Mouse (Mus musculus) midbrain, embryonic 16.5 days (tissue): ENCODE data around the gene Naglu. TPM values are rescaled to one million over a fixed set of nuclear protein-coding genes. Genes with fewer than 3 reads are reported as not detected.

Experiments used
- ATAC-seq: fragments of 200-750 bp; cut with Nextera tagmentation; 2 replicates; pipeline ENCODE4 v1.8.0; 2017; ENCODE audit warnings: moderate TSS enrichment
- H3K27ac ChIP-seq: fragments of 300-500 bp; sonication (generic); 2 replicates; pipeline ENCODE4 v1.5.1; 2014; ENCODE audit warnings: mild to moderate bottlenecking, low read length, mixed read lengths
- H3K27me3 ChIP-seq: fragments of 300-500 bp; sonication (generic); 2 replicates; pipeline ENCODE4 v1.6.1; 2014; ENCODE audit warnings: low read depth, low read length, mixed read lengths; ENCODE audit not compliant: control insufficient read depth, insufficient read depth
- H3K36me3 ChIP-seq: fragments of 300-500 bp; sonication (generic); 2 replicates; pipeline ENCODE4 v1.6.1; 2014; ENCODE audit warnings: mild to moderate bottlenecking, low read length, moderate library complexity, mixed read lengths; ENCODE audit not compliant: control insufficient read depth, insufficient read depth
- H3K4me1 ChIP-seq: fragments of 300-500 bp; sonication (generic); 2 replicates; pipeline ENCODE4 v1.6.1; 2014; ENCODE audit warnings: mild to moderate bottlenecking, low read length, mixed read lengths; ENCODE audit not compliant: control insufficient read depth, insufficient read depth
- H3K4me2 ChIP-seq: fragments of 300-500 bp; sonication (generic); 2 replicates; pipeline ENCODE4 v1.6.1; 2014; ENCODE audit warnings: mild to moderate bottlenecking, low read length, mixed read lengths
- H3K4me3 ChIP-seq: fragments of 300-500 bp; sonication (generic); 2 replicates; pipeline ENCODE4 v1.5.1; 2014; ENCODE audit warnings: low read depth, mild to moderate bottlenecking, low read length, moderate library complexity, mixed read lengths
- H3K9ac ChIP-seq: fragments of 300-500 bp; sonication (generic); 2 replicates; pipeline ENCODE4 v1.6.1; 2014; ENCODE audit warnings: low read depth, low read length, mixed read lengths
- H3K9me3 ChIP-seq: fragments of 300-500 bp; sonication (generic); replicated peaks from 2 replicates; pipeline ENCODE4 v1.6.1; 2014; ENCODE audit warnings: mild to moderate bottlenecking, low read length, mixed read lengths; ENCODE audit not compliant: control insufficient read depth, poor library complexity, severe bottlenecking
- WGBS: fragments of 180-500 bp; shearing (Covaris S2); extraction: QIAGEN DNeasy Blood & Tissue Kit; methylation state at CpG from one replicate; pipeline ENCODE4 v1.1.7; 2014; 5-methylcytosine and 5-hydroxymethylcytosine counted together
- polyA plus RNA-seq: library from polyadenylated mRNA; unstranded; fragments of >200 nt; fragmentation: Nextera tagmentation; extraction: Ambion mirVana; gene quantifications from 2 replicates; pipeline ENCODE4 v1.2.1, GENCODE M21; 2015

The Naglu gene
- polyA plus RNA-seq, 1 experiment from 2014 or later, result 14.2 TPM

DNA sequence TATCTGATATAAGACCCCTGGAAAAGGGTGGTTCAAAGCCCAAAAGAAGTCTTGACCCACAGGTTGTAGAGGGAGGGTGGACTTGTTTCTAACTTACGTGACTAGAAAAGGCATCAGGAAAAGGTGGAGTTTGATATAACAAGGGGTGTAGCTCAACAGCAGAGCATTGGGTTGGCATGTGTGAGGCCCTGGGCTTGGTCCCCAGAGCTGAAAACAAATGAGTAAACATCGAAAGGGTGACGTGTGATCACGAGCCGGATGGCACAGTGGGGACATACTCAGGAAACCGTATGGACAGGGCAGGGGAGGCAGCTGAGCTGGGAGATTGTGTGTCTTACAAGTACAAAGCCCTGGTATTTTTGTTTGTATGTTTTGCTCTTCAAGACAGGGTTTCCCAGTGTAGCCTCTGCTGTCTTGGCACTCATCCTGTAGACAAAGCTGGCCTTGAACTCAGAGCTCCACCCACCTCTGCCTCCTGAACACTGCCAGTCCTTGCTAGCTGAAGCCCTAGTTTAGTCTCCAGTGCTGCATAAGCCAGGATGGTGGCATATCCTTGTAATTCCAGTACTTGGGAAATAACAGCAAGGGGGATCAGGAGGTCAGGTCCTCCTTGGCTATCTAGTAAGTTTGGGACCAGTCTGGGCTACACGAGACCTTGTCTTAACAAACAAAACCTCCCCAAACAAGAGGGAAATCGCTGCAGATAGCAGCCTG, 35.0 kb upstream of the Naglu start:
- ATAC-seq, result no peak
- H3K4me1 ChIP-seq, result no peaks in the 10 kb centered on the region
- H3K27ac ChIP-seq, result no peak overlapping the region
- no peaks in the 10 kb centered on the region for H3K27me3 ChIP-seq
- no peak overlapping the region for H3K4me3 ChIP-seq
- WGBS, result 96% methylated on average over 8 of the region's 8 CpGs
- no peak overlapping the region for H3K4me2 ChIP-seq
- H3K36me3 ChIP-seq, result peaks cover 60% of the 10 kb centered on the region
- no peaks in the 10 kb centered on the region for H3K9me3 ChIP-seq
- H3K9ac ChIP-seq, result no peak overlapping the region

- Histone ChIP-seq H3K27me3 (no peaks in the 10 kb centered on the region), H3K4me3 (no peak overlapping the region), H3K9ac (no peak overlapping the region), H3K36me3 (peaks cover 59% of the 10 kb centered on the region), H3K4me1 (no peaks in the 10 kb centered on the region), H3K4me2 (no peak overlapping the region), H3K9me3 (no peaks in the 10 kb centered on the region), H3K27ac (no peak overlapping the region)
- no peak for ATAC-seq
- 83% methylated on average over 4 of the region's 4 CpGs for WGBS
These were observed 34.5 kb upstream of the Naglu start for GRCm38 (mm10) chr11:101035328-101035695.

DNA sequence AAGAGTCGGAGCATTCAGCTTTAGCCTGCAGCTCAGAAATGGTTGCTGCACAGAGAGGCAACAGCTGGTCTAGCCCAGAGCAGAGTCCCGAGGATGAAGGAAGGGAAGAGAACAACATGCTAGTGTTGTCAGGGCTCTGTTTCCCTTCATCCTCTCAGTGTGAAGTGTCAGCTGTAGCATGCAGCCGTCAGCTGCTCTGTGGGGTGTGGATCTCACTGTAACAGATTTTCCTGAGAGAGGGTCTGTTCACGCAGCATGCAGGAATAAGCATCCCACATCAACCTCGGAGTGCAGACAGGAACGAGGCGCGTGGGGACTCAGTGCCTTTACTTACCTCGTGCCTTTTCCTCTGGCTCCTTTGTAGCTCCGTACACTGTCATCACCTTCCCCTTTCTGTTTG, 32.0 kb upstream of the Naglu start:
- Histone ChIP-seq H3K4me2 (no peak overlapping the region), H3K4me3 (no peak overlapping the region), H3K27me3 (no peaks in the 10 kb centered on the region), H3K9me3 (no peaks in the 10 kb centered on the region), H3K9ac (no peak overlapping the region), H3K4me1 (no peaks in the 10 kb centered on the region), H3K27ac (no peak overlapping the region), H3K36me3 (peaks cover 46% of the 10 kb centered on the region)
- ATAC-seq, result no peak
- 87% methylated on average over 10 of the region's 10 CpGs for WGBS

DNA sequence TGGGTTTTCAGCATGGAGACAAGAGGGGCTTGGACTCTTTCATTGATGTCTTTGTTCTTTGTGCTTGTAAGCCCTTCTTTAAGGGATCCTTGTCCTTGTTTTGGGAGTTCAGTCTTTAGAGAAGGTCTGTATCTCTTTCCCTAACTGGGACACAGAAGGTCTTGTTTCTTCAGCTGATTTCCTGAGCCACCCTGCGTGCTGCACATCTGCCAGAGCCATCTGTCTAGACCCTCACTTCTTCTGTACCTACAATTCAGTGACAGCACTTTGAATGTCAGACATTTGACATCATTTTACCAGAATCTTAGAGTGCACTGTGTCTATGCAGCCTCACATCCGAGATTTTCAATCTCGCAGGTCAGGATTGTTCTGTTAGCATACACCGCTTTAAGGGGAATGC, 24.0 kb upstream of the Naglu start:
- 94% methylated on average over 4 of the region's 4 CpGs for WGBS
- Histone ChIP-seq H3K4me3 (no peak overlapping the region), H3K9me3 (no peaks in the 10 kb centered on the region), H3K27me3 (no peaks in the 10 kb centered on the region), H3K4me2 (no peak overlapping the region), H3K27ac (no peak overlapping the region), H3K36me3 (peaks cover 30% of the 10 kb centered on the region), H3K4me1 (no peaks in the 10 kb centered on the region), H3K9ac (no peak overlapping the region)
- ATAC-seq, result no peak

DNA sequence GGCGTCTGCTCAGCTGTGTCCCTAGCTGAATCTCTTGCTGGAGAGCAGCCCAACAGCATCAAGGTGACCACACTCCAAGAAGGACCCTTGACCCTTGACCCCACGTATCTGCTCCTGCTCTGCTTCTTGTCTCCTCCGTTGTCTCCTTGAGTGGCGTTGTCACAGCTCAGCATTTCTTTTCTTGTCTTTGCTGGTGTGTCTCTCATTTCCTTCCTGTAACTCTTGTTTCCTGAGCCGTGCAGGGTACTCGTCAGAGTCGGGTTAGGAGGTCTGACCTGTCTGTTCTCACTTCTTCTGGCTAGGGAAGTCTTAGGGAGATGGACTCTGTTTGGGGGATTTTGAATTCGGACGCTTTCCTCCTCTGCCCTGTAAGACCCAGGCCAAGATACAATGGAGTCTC, 23.4 kb upstream of the Naglu start:
- no peak overlapping the region for H3K4me2 ChIP-seq
- no peak overlapping the region for H3K27ac ChIP-seq
- peaks cover 28% of the 10 kb centered on the region for H3K36me3 ChIP-seq
- no peak overlapping the region for H3K9ac ChIP-seq
- no peak for ATAC-seq
- no peaks in the 10 kb centered on the region for H3K4me1 ChIP-seq
- H3K4me3 ChIP-seq, result no peak overlapping the region
- no peaks in the 10 kb centered on the region for H3K27me3 ChIP-seq
- WGBS, result 75% methylated on average over 9 of the region's 9 CpGs
- H3K9me3 ChIP-seq, result no peaks in the 10 kb centered on the region

- Histone ChIP-seq H3K4me1 (no peaks in the 10 kb centered on the region), H3K27ac (no peak overlapping the region), H3K4me2 (no peak overlapping the region), H3K36me3 (peaks cover 30% of the 10 kb centered on the region), H3K4me3 (no peak overlapping the region), H3K9me3 (no peaks in the 10 kb centered on the region), H3K27me3 (no peaks in the 10 kb centered on the region), H3K9ac (no peak overlapping the region)
- no peak for ATAC-seq
- WGBS, result 85% methylated on average over 3 of the region's 3 CpGs
These were observed 22.3 kb upstream of the Naglu start for GRCm38 (mm10) chr11:101047502-101047901.

GRCm38 (mm10) chr11:101050359-101050758, 19.5 kb upstream of the Naglu start:
- Histone ChIP-seq H3K27me3 (no peaks in the 10 kb centered on the region), H3K9me3 (no peaks in the 10 kb centered on the region), H3K9ac (no peak overlapping the region), H3K4me1 (no peaks in the 10 kb centered on the region), H3K36me3 (peaks cover 36% of the 10 kb centered on the region), H3K27ac (no peak overlapping the region), H3K4me3 (no peak overlapping the region), H3K4me2 (no peak overlapping the region)
- WGBS, result 85% methylated on average over 9 of the region's 9 CpGs
- ATAC-seq, result no peak

- no peak overlapping the region for H3K4me3 ChIP-seq
- H3K27ac ChIP-seq, result no peak overlapping the region
- H3K27me3 ChIP-seq, result no peaks in the 10 kb centered on the region
- H3K9me3 ChIP-seq, result no peaks in the 10 kb centered on the region
- H3K9ac ChIP-seq, result no peak overlapping the region
- no peak for ATAC-seq
- H3K36me3 ChIP-seq, result peaks cover 37% of the 10 kb centered on the region
- 81% methylated on average over 6 of the region's 6 CpGs for WGBS
- H3K4me1 ChIP-seq, result no peaks in the 10 kb centered on the region
- H3K4me2 ChIP-seq, result no peak overlapping the region
These were observed 18.7 kb upstream of the Naglu start for GRCm38 (mm10) chr11:101051051-101051493.

DNA sequence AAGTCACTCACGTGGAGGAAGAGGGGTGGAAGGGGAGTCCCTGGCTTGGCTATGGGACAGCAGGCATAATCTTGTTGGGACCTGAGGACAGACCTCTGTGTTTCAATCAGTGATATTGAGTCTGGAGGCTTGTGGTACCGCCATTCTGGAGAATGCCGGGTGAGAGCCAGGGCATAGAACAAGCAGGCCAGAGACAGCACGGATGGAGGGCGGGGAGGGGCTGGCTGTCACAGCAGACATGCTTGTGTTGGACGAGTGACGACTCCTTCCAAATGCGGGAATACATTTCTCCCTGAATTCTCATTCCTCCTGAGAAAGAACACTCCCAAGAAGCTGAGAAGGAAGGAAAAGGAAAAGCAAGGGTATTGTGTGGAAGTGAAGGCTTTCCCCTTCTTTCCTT, 18.2 kb upstream of the Naglu start:
- Histone ChIP-seq H3K4me2 (no peak overlapping the region), H3K9me3 (no peaks in the 10 kb centered on the region), H3K36me3 (peaks cover 42% of the 10 kb centered on the region), H3K27me3 (no peaks in the 10 kb centered on the region), H3K4me1 (no peaks in the 10 kb centered on the region), H3K4me3 (no peak overlapping the region), H3K9ac (no peak overlapping the region), H3K27ac (no peak overlapping the region)
- 85% methylated on average over 8 of the region's 8 CpGs for WGBS
- ATAC-seq, result no peak
